ENCODE assay signal across 9 mouse cellular contexts in genomic region chr13:23506819-23507515, GRCm38 (mm10). TPM values are rescaled to one million over a fixed set of nuclear protein-coding genes. Genes with fewer than 3 reads are reported as not detected.
A peak's percentile ranks its signal among the peaks of the same experiment; 100 is the strongest.
DNase-seq lines count a peak whose midpoint lies in the region; ATAC-seq and TF ChIP-seq lines count a peak whose summit lies in the region.
"Had no signal": no experiment of that assay in that cellular context is flagged by ENCODE, and none has a peak within 500 bp of the region (broad histone marks: within the 10 kb centered on the region; RNA-seq: fewer than 3 reads in every experiment).

No protein-coding gene starts in this region.

- DNase-seq in heart, embryonic 10.5 days (ENCODE audit: low spot score): peak; percentile 92
- no peak for DNase-seq in heart, adult 2 months
- DNase-seq in A20 (ENCODE audit: low read depth, low spot score): peak; percentile 92
- peak; percentile 82 for DNase-seq in embryo, embryonic 9.5 days (ENCODE audit: extremely low spot score)
- peak; percentile 85 for DNase-seq in liver, embryonic 11.5 days (ENCODE audit: low spot score)
- no peak for DNase-seq in gastrocnemius, adult 18-20 months (ENCODE audit: low spot score)
- no peak for DNase-seq in gastrocnemius, adult 2 months
- DNase-seq in frontal cortex, postnatal 10 days (ENCODE audit: low spot score in 2 of 2): no peak

- H3K9ac ChIP-seq in heart, adult 2 months (ENCODE audit: low read depth, low read length): no peak overlapping the region
- 0 out of 2 replicates have a peak overlapping the region, but pooled peaks have one; percentile 31 for H3K9ac ChIP-seq in liver, embryonic 11.5 days (ENCODE audit: low read depth, low read length)

- H3K4me1 ChIP-seq in heart, embryonic 10.5 days: peaks cover 38% of the 10 kb centered on the region
- H3K4me1 ChIP-seq in heart, adult 2 months (ENCODE audit: control insufficient read depth, insufficient read depth, low read length): no peaks in the 10 kb centered on the region
- peaks cover 33% of the 10 kb centered on the region for H3K4me1 ChIP-seq in liver, embryonic 11.5 days (replicated peaks; ENCODE audit: control insufficient read depth, insufficient read depth, low read length)

- intact Hi-C loops in heart, adult 2 months (cut with DNase I): loop anchor here (5.0 kb wide), 1 partner anchor 40 kb away; the partner anchor contains the start of gene Btn1a1
- intact Hi-C loops in gastrocnemius, adult 2 months (cut with DNase I): no loop called here

- TF ChIP-seq POLR2A in heart, adult 2 months (IDR thresholded peaks at IDR 0.05; ENCODE audit: insufficient read depth, low read depth, low read length): no peak

- H3K79me2 ChIP-seq in heart, adult 2 months (replicated peaks; ENCODE audit: control insufficient read depth, insufficient read depth, low read length): no peaks in the 10 kb centered on the region

- WGBS in heart, embryonic 10.5 days: 10% methylated on average over 14 of the region's 14 CpGs
- WGBS in heart, adult 2 months: 59% methylated on average over 14 of the region's 14 CpGs
- 8% methylated on average over 14 of the region's 14 CpGs for WGBS in liver, embryonic 11.5 days

- H3K27me3 ChIP-seq in heart, embryonic 10.5 days (ENCODE audit: insufficient read depth, poor library complexity, severe bottlenecking): no peaks in the 10 kb centered on the region
- no peaks in the 10 kb centered on the region for H3K27me3 ChIP-seq in heart, adult 2 months (ENCODE audit: control insufficient read depth, insufficient read depth, low read length)
- H3K27me3 ChIP-seq in liver, embryonic 11.5 days (replicated peaks; ENCODE audit: control insufficient read depth, insufficient read depth, low read length): no peaks in the 10 kb centered on the region

- no peak for TF ChIP-seq EP300 in heart, adult 2 months (IDR thresholded peaks at IDR 0.05; ENCODE audit: insufficient read depth, low read depth, low read length)

- H3K36me3 ChIP-seq in heart, embryonic 10.5 days: no peaks in the 10 kb centered on the region
- H3K36me3 ChIP-seq in heart, adult 2 months (ENCODE audit: control insufficient read depth, insufficient read depth, low read length): no peaks in the 10 kb centered on the region
- no peaks in the 10 kb centered on the region for H3K36me3 ChIP-seq in liver, embryonic 11.5 days (ENCODE audit: control insufficient read depth, insufficient read depth, low read length)

- peak overlapping the region; percentile 64 for H3K4me3 ChIP-seq in heart, embryonic 10.5 days
- no peak overlapping the region for H3K4me3 ChIP-seq in heart, adult 2 months
- peak overlapping the region; percentile 48 for H3K4me3 ChIP-seq in liver, embryonic 11.5 days (ENCODE audit: low read depth, low read length)
- H3K4me3 ChIP-seq in gastrocnemius, adult 2 months: no peak overlapping the region

- H3K4me2 ChIP-seq in liver, embryonic 11.5 days: peak overlapping the region; percentile 90

- peak; percentile 71 for ATAC-seq in liver, embryonic 11.5 days (replicated peaks; ENCODE audit: low FRiP score)

- H3K9me3 ChIP-seq in heart, embryonic 10.5 days: no peaks in the 10 kb centered on the region
- H3K9me3 ChIP-seq in liver, embryonic 11.5 days (ENCODE audit: control insufficient read depth, low read length): no peaks in the 10 kb centered on the region

- TF ChIP-seq CTCF in heart, adult 2 months (IDR thresholded peaks at IDR 0.05): no peak
- no peak for TF ChIP-seq CTCF in gastrocnemius, adult 2 months (IDR thresholded peaks at IDR 0.05)

- peak overlapping the region; percentile 62 for H3K27ac ChIP-seq in heart, embryonic 10.5 days
- no peak overlapping the region for H3K27ac ChIP-seq in heart, adult 2 months
- H3K27ac ChIP-seq in liver, embryonic 11.5 days (ENCODE audit: low read depth, low read length): peak overlapping the region; percentile 42; the same call in 1 of the 2 replicates
- no peak overlapping the region for H3K27ac ChIP-seq in gastrocnemius, adult 2 months

RNA-seq across cellular contexts. Expression of gene Btn2a2, which starts 18.3 kb away (rescaled TPM):
- 0.30 and 0.75 TPM in 2 replicates for polyA plus RNA-seq in heart, embryonic 10.5 days (2016; fragmentation: Nextera tagmentation; extraction: Ambion mirVana)
- not detected for total RNA-seq in heart, adult 2 months (2021)
- polyA plus RNA-seq in heart, adult 2 months (2012; rRNA removed): not detected in 2 replicates
- polyA plus RNA-seq in liver, embryonic 11.5 days (2014; fragmentation: Nextera tagmentation; extraction: Ambion mirVana): 0.08 and 0.32 TPM in 2 replicates
- total RNA-seq in gastrocnemius, adult 18-20 months (2021): not detected
- not detected for total RNA-seq in gastrocnemius, adult 2 months (2021)
- total RNA-seq: gastrocnemius, adult 8-10 months had no signal

RNA-seq across cellular contexts. Expression of gene Hist1h4h, which starts 23.9 kb away (rescaled TPM):
- 2.5 and 2.8 TPM in 2 replicates for polyA plus RNA-seq in heart, embryonic 10.5 days (2016; fragmentation: Nextera tagmentation; extraction: Ambion mirVana)
- 100 to 1,000 TPM; 212 to 239 TPM for total RNA-seq in heart, adult 2 months (2021)
- 53.1 and 61.9 TPM in 2 replicates for polyA plus RNA-seq in heart, adult 2 months (2012; rRNA removed)
- 3.3 and 4.3 TPM in 2 replicates for polyA plus RNA-seq in liver, embryonic 11.5 days (2014; fragmentation: Nextera tagmentation; extraction: Ambion mirVana)
- total RNA-seq in gastrocnemius, adult 18-20 months (2021): 100 to 1,000 TPM; 149 to 163 TPM
- 100 to 1,000 TPM; 131 to 139 TPM for total RNA-seq in gastrocnemius, adult 2 months (2021)

RNA-seq across cellular contexts. Expression of gene Hist1h2af, which starts 26.7 kb away (rescaled TPM):
- 1.7 and 4.9 TPM in 2 replicates for polyA plus RNA-seq in heart, embryonic 10.5 days (2016; fragmentation: Nextera tagmentation; extraction: Ambion mirVana)
- total RNA-seq in heart, adult 2 months (2021): 1 to 10 TPM; 4.4 to 9.8 TPM
- polyA plus RNA-seq in heart, adult 2 months (2012; rRNA removed): 1.9 and 2.0 TPM in 2 replicates
- polyA plus RNA-seq in liver, embryonic 11.5 days (2014; fragmentation: Nextera tagmentation; extraction: Ambion mirVana): 1.1 and 5.1 TPM in 2 replicates
- 1 to 10 TPM in 1 of 2 experiments, under 1 TPM in 1; 0.73 to 1.9 TPM for total RNA-seq in gastrocnemius, adult 18-20 months (2021)
- 1 to 10 TPM in 1 of 2 experiments, not detected in 1; 2.0 TPM for total RNA-seq in gastrocnemius, adult 2 months (2021)

RNA-seq across cellular contexts. Expression of gene Hist1h3g, which starts 28.3 kb away (rescaled TPM):
- 3.2 and 3.5 TPM in 2 replicates for polyA plus RNA-seq in heart, embryonic 10.5 days (2016; fragmentation: Nextera tagmentation; extraction: Ambion mirVana)
- total RNA-seq in heart, adult 2 months (2021): 1 to 10 TPM in 1 of 2 experiments, under 1 TPM in 1; 0.94 to 2.1 TPM
- 0.80 and 1.8 TPM in 2 replicates for polyA plus RNA-seq in heart, adult 2 months (2012; rRNA removed)
- polyA plus RNA-seq in liver, embryonic 11.5 days (2014; fragmentation: Nextera tagmentation; extraction: Ambion mirVana): 5.2 TPM in 2 replicates
- under 1 TPM; 0.55 to 0.57 TPM for total RNA-seq in gastrocnemius, adult 18-20 months (2021)
- total RNA-seq in gastrocnemius, adult 2 months (2021): not detected

RNA-seq across cellular contexts. Expression of gene Hist1h2bh, which starts 36.2 kb away (rescaled TPM):
- polyA plus RNA-seq in heart, embryonic 10.5 days (2016; fragmentation: Nextera tagmentation; extraction: Ambion mirVana): 0.22 and 0.73 TPM in 2 replicates
- total RNA-seq in heart, adult 2 months (2021): 1 to 10 TPM; 1.1 to 1.2 TPM
- polyA plus RNA-seq in heart, adult 2 months (2012; rRNA removed): 0.29 and 0.61 TPM in 2 replicates
- 1.6 and 1.7 TPM in 2 replicates for polyA plus RNA-seq in liver, embryonic 11.5 days (2014; fragmentation: Nextera tagmentation; extraction: Ambion mirVana)
- total RNA-seq in gastrocnemius, adult 18-20 months (2021): 1 to 10 TPM; 1.0 to 1.1 TPM
- 1 to 10 TPM in 1 of 2 experiments, under 1 TPM in 1; 0.94 to 1.0 TPM for total RNA-seq in gastrocnemius, adult 2 months (2021)

Comparison
In these comparisons a context has a peak if more than half of its experiments do, and no peak if none do; other contexts are left out.
1. DNase-seq: peak in heart, embryonic 10.5 days (single experiment), A20 (single experiment), embryo, embryonic 9.5 days (single experiment) and liver, embryonic 11.5 days (single experiment); none in heart, adult 2 months (0 of 2), gastrocnemius, adult 18-20 months (single experiment), gastrocnemius, adult 2 months (single experiment) and frontal cortex, postnatal 10 days (0 of 2).
2. H3K27ac ChIP-seq: peak in heart, embryonic 10.5 days (single experiment) and liver, embryonic 11.5 days (single experiment); none in heart, adult 2 months (single experiment) and gastrocnemius, adult 2 months (single experiment).
3. H3K4me3 ChIP-seq: peak in heart, embryonic 10.5 days (single experiment) and liver, embryonic 11.5 days (single experiment); none in heart, adult 2 months (single experiment) and gastrocnemius, adult 2 months (single experiment).